Mouse (Mus musculus): Measurements from ENCODE around the gene Bbs5. TPM values are rescaled to one million over a fixed set of nuclear protein-coding genes. Genes with fewer than 3 reads are reported as not detected.
"Not testable (repeated sequence)": the region's sequence is repeated elsewhere in the genome, so short reads cannot be mapped to it uniquely, and the experiment has no call there.

The Bbs5 gene
- total RNA-seq, 2 experiments from 2014 or later = 4.3 to 5.0 TPM

DNA sequence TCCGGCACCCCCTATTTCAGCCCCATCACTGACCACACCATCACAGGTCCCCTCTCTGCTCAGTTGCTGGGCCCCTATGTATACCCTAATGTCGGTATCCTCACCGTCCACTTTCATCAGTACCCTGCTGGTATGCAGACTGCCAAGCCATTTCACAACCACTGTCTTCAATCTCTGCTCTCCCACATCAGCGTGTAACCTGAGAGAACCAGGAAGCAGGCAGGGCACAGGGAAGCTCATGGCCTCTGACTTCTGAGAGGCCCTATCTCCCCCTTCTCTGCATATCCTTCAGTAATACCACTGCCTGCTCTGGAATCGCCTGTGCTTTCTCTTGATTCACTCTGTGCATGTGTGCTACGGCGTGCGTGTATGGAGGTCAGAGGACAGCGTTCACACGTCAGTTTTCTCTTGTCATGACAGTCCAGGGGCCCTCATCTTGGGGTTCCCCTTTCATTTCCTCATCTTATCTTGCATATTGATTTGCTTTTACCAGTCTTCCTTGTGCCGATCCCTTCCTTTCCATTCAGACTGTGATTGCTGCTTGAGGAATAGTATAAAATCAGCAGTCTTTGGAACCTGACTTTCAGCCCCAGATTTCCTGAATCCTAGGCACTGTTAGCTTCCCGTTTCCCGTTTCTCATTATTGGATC is 17.0 kb downstream of the Bbs5 start:
- intact Hi-C loops (cut with DNase I) = no loop called here
- no peak for DNase-seq

DNA sequence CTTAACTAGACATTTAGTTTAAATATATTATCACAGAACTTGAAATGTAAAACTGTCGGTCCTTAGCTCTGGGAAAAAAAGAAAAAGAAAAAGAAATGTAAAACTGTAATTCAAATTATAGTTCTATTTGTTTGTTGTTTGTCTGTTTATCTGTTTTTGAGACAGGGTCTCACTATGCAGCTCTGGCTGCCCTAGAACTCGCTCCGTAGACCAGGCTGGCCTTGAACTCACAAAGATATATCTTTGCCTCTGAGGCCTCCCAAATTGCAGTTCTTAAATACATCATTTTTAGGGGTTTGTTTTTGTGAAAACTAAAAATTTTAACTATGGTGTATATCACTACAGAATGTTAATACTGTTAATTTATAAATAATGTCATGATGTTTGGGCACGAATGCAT is 20.7 kb downstream of the Bbs5 start:
- intact Hi-C loops (cut with DNase I) = no loop called here
- DNase-seq = no peak

DNA sequence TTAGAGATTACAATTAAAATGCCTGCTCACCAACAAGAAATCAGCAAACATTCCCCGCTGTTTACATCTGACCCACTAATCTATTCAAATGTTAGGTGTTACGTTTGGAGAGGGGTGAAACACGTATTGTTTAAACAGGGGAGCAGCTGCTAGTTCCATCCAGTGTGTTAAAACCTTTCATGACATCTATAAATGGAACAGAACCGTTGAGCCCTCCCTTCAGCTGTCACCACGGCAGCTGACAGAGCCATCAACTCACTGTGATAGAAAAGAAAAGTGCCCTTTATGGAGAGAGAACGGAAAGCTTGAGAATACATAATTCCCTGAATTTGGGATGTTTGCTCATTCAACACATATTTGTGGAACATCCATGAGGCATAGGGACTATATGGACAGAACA is 21.4 kb downstream of the Bbs5 start:
- intact Hi-C loops (cut with DNase I) = no loop called here
- DNase-seq = no peak

DNA sequence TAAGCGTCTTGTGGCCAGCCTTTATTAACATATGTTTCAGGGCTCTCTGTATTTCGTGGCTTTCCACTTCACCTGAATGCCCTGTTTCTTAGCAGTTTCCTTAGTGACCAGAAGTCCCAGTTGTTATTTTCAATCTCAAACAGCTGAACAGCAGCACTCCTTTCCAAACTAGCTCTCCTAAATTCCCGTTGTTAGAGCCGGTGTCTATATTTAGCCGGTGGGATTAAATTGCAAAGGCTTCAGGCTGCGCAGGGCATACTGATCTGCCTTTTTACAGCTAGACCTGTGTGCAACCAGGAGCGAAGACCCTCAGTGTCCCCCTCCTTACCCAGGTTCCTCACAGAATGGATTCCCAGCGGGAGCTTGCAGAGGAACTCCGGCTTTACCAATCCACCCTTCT is 22.9 kb downstream of the Bbs5 start, which contains the start of gene Klhl41:
Klhl41 (plus strand) TSS at position 268 of the 400 bp plus-strand sequence.
- peak; percentile 5 to 17 for DNase-seq
- intact Hi-C loops (cut with DNase I) = no loop called here

DNA sequence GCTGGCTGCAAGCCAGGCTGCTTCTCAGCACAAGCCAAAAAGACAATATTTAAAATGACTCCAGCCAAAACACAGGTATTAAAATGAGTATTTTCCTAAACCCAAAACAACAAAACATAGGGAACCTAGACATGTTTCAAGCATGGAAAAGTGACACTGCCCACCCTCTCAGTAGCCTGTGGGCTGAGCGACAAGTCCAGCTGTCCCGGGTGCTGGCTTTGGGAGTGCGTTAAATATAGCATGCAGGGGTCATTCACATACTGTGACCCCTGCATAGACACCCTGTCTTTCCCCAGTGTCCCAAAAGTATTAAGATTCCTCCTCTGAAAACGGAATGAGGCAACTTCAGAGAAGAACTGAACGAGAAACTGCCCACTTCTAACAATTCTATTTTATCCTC is 26.8 kb downstream of the Bbs5 start:
- intact Hi-C loops (cut with DNase I) = no loop called here
- DNase-seq = no peak

DNA sequence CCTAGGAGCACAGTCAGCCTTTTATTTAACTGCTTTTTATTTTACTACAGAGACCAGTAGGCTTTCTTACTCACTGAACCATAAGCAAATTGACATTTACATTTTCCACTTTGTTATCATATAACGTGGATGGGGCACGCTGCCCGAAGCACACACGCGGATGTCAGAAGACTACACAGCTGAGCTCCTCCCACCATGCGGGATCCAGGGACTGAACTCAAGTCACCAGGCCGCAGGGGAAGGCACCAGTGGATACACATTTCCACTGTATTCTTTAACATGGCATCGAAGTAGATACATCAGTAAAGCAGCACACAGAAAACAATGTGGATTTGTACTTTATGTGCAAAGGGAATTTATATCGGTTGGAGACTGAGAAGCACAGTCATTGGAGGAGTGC is 28.3 kb downstream of the Bbs5 start:
- intact Hi-C loops (cut with DNase I) = no loop called here
- no peak for DNase-seq

DNA sequence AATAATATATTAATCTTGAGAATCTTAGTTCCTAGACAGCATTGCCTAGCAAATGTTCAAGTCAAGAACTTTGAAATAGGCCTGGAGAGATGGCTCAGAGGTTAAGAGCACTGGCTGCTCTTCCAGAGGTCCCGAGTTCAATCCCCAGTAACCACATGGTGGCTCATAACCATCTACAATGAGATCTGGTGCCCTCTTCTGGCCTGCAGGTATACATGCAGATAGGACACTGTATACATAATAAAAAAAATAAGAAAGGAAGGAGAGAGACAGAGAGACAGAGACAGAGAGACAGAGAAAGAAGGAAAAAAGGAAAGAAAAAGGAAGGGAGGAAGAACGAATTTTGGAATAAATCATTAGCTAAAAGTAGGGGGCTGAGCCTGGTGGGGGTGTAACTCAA is 29.7 kb downstream of the Bbs5 start:
- intact Hi-C loops (cut with DNase I) = no loop called here
- peak in 1 of 2 experiments; percentile 18 for DNase-seq

DNA sequence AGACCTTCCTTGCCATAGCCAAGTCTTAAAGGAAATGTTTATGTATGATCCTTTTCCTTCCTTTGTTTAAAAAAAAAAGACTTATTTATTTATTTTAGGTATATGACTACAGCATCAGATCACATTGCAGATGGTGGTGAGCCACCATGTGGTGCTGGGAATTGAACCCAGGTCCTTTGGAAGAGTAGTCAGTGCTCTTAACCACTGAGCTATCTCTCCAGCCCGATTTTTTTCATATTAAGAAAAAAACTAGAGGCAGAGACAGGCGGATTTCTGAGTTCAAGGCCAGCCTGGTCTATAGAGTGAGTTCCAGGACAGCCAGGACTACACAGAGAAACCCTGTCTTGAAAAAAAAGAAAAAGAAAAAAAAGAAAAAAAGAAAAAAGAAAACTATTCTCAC is 30.2 kb downstream of the Bbs5 start:
- DNase-seq; intact Hi-C loops (cut with DNase I): not testable (repeated sequence)

DNA sequence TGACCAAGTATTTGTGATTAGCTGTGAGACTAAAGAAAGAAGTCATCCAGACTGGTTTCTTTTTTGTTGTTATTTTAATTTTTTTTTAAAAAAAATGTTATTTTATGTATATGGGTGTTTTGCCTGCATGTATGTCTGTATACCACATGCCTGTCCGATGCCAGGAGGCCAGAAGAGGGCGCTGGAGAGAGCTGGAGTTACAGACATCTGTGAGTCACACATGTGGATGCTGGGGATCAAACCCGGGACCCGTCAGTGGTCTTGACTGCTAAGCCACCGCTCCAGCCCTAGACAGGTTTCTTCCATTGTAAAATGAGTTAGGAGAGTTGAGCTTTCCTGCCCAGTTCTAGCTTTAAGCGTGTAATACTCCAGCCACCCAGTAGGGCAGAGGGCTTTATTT is 33.0 kb downstream of the Bbs5 start:
- intact Hi-C loops (cut with DNase I) = no loop called here
- DNase-seq = no peak

DNA sequence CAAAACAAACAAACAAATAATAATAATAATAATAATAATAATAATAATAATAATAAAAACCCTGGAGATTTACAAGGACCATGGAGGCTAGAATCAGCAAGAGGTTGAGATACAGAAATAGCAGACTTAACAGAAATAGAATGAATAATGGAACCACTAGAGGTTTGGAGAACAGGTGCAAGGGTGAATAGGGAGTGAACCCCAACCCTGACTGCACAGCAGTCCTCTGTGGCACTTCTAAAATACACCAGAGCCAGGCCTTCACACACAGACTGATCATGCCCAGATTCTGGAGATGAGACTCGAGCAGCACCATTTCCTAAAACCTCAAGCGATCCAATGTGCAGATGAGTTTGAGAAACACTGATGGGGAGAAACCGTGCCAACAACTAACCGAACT is 35.0 kb downstream of the Bbs5 start:
- intact Hi-C loops (cut with DNase I) = no loop called here

DNA sequence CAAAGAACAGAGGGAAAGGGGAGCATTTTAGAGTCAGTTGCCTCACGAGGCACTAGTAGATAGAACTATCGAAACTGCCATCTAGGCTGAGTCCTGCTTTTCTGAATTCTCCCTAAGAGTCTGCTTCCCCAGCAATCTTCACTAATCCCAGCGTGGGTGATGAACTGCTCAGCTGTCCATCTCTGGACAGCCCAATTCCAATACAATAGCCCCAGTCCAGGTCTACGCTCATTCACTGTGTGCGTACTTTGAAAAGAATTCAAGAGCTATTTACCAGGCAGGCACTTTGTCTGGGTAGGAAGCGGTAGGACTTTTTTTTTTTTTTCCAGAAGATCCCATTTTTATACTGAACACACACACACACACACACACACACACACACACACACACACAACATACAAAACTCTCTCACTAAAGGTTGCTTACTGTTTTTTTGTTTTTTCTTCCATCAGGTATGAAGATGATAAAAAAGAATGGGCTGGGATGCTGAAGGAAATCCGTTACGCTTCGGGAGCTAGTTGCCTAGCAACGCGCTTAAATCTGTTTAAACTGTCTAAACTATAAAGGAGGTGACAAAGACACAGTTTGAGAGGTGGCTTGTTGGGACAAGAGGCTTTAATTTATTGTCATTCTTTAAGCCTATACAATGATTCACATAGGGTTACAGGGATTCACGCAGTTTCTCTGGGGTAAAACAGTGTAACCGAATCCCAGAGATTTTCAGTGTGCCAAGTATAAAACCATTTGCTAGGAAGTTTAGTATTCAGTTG is 36.2 kb downstream of the Bbs5 start:
- no peak for DNase-seq
- intact Hi-C loops (cut with DNase I) = no loop called here

More for the DNA sequence above, 35.0 kb downstream of the Bbs5 start:
- no peak for DNase-seq

DNA sequence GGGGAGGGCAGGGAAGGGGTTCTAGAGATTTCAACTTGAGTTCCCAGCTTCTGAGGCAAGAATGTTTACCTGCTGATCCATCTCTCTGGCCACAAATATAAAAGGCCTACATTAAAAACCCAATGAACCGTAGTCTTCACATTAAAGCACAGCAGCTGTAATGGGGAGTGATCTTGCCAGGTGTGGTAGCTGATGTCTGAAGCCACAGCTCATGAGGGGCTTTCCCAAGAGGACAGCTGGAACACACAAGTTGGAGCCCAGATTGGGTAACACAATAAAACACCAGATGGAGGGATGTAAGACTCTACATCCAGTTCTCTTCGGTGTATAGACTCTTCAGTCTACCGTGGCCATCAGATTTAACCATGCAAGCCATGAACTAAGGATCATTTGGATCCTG is 37.5 kb downstream of the Bbs5 start:
- intact Hi-C loops (cut with DNase I) = no loop called here
- no peak for DNase-seq

DNA sequence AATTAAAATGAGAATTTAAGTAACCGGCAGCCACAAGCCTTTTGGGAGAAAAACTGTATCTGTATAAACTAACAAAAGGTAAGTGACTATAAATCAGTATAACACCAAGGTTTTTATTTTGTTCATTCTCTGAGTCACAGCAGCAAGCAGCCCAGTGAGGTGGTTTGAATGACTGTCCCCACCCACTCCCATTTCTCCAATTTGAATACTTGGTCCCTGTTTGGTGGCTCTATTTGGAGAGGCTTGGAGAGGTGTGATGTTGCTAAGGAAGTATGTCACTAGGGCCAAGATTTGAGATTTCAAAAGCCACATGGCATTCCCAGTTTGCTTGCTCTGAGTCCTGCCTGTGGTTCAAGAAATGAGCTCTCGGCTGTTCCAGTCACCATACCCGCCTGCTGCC is 43.2 kb downstream of the Bbs5 start:
- intact Hi-C loops (cut with DNase I) = no loop called here
- no peak for DNase-seq

DNA sequence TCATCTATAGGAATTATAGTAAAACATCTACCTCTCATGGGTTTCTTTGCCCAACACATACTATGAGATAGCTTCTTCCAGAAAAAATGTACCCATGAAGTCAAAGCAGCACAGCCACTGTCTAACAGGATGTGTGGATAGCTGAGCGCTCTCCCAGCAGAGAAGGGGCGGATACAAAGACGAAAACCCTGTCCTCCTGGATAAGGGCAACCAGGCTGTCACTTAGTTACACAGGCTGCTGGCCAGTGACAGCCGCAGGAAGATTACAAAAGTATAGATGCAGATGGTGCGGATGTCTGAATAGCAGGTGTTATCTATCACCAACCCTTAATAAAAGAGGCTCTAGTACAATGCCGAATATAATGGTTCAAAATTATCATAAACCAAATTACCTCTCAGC is 43.9 kb downstream of the Bbs5 start:
- DNase-seq = no peak
- intact Hi-C loops (cut with DNase I) = no loop called here

DNA sequence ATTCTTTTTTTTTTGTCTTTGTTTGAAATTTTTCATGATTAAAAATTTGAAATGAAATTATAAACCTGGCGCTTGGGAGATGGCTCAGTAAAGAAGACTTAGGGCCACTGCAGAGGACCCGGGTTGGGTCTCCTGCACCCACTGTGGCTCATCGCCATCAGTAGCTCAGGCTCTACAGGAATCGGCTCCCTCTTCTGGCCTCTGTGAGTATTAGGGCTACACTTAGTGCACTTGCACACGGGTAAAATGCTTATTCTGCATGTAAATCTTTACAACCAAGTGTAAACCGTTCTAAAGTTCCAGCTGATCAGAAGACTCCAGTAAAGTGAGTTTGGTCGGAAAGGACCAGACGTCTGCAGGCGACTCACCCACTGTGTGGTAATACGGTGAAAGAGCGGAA is 46.5 kb downstream of the Bbs5 start:
- intact Hi-C loops (cut with DNase I) = no loop called here
- no peak for DNase-seq

DNA sequence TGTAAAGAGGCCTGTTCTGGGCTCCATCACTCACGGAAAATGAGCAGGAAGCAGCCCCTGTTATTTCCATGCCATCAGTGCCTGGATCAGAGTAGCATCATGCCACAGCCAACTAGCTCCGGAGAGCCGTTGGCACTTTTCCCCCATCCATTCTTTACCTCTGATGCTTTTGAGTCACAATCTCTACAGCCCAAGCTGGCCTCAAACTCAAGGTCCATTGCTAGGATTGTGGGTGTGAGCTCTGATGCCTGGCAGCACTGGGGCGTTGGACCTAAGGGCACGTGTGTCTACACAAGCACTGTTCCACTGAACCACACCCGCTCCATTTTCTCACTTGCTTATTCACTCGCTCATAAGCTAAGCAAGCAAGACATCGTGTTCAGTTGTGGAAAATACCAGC is 53.5 kb downstream of the Bbs5 start:
- intact Hi-C loops (cut with DNase I) = no loop called here
- DNase-seq = no peak

DNA sequence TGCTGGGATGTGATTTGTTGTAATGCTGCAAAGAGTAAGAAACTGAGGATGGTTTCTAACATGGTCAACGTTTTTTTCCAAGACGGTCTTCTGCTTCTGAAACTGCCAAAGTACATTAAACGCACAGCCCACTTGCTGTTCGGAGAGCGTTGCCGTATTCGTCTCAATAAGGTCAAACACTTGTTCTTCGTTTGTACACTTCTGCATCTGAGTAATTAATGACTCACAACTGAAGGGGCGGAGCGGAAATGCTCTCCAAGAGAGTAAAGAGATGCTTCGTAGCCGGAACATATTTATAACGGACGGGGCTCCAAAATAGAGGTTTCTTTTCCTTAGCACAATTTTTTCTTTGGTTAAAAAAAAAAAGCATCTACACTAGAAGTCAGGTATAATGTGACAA is 65.2 kb downstream of the Bbs5 start:
- DNase-seq = no peak
- intact Hi-C loops (cut with DNase I) = no loop called here

DNA sequence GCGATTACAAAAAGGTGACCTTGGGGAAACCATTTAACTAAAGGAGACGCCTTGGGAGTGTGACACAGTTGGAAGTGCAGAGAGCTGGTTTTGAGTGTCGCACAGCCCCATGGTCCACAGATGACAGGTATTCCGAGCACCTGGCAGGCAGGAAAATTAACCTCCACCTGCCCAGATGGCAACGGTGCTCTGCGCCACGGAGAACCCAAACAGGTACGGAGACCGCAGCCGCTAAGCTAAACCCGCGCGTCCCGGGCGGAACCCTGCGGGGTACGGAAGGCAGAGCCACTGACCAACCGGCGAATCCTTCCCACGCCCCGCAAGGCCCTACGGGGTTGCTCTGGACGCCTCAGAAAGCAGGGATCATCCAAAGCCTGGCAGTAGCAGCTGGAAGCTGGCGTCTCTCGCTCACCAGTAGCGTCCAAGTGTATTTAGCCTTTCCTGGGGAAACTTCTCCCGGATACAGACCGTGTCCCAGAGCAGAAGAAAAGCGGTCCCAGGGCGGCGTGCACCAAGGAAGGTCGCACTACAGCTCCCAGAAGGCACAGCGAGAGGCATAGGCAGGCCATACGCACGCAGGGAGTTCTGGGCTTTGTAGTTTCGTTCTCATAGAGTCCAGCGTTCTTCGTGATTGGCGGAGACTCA is 66.1 kb downstream of the Bbs5 start, which contains the start of gene Fastkd1:
Fastkd1 (minus strand) TSS at position 536 of the 645 bp plus-strand sequence.
- intact Hi-C loops (cut with DNase I) = no loop called here
- DNase-seq = peak; percentile 82 to 85

DNA sequence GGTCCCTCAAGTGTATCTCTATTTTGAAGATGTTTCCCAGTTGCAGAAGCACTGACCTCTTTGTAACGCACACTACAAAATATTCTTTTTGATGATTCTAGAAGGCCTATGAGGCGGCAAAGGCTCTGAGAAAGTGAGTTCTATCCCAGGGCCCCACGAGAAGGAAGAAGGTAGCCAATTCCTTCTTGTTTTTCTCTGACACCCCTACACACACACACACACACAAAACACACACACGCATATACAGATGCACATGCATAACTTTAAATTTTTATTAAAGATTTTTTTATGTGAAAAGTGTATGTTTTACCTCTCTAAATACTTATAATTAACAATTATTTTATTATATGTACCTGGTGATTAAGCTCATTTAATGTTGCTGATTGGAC is 66.6 kb downstream of the Bbs5 start:
- no peak for DNase-seq
- intact Hi-C loops (cut with DNase I) = no loop called here

DNA sequence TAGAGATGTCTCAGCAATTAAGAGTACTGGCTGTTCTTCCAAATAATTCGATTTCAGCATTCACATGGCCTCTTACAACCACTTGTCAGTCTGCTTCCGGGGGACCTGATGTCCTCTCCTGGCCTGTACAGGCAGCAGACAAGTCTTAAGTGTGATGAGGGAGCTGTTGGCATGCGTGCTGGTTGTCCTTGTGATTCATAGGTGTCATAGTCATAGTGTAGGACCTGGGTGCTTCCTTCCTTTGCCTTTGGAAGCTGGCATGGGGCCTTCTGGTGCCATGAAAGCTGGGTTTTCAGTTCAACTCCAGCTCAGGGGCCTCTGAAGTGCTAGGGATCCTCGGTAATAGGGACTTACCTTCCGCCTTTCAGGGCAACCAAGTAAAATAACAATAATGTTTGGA is 67.2 kb downstream of the Bbs5 start:
- intact Hi-C loops (cut with DNase I) = no loop called here
- DNase-seq = no peak

DNA sequence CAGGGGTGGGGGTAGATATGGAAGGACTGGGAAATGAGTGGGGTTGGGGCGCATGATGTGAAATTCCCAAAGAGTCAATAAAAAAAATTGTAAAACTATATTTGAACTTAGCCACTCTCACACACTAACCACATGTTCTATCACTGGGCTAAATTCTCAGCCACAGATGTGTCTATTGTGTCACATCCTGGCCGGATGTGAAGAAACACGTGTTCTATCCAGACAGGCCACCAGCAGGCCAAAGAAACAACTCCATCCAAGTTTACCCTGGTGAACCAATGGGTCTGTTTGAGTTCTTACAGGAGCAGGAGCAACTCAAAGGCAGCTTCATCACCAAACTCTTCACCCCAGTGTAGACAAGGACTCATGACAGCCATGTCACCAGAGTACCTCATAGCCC is 69.5 kb downstream of the Bbs5 start:
- DNase-seq = no peak
- intact Hi-C loops (cut with DNase I) = no loop called here
